Mouse (Mus musculus): Measurements from ENCODE around the gene Actg1.

GRCm38 (mm10) chr11:120378611-120379540 lies 30.5 kb upstream of the Actg1 start, which contains the start of gene Faap100:
- TF ChIP-seq CTCF (conservative IDR thresholded peaks at IDR 0.05; ENCODE audit: low read length) (peak; percentile 16), NANOG (IDR thresholded peaks at IDR 0.05; ENCODE audit: borderline replicate concordance, low read length) (no peak), POU5F1 (IDR thresholded peaks at IDR 0.05; ENCODE audit: borderline replicate concordance, low read length) (no peak)
